Mouse (Mus musculus): ENCODE measurements at regions not wholly inside any gene's neighbourhood (a gene's known extent, or its start where the extent isn't known, plus 50 kb on each side); places are given as distances from the start of the nearest gene placed in this dataset.

- Histone ChIP-seq H3K4me3 (replicated peaks; ENCODE audit: extremely low read depth, low read depth, low read length) (no peak overlapping the region), H3K4me1 (ENCODE audit: control insufficient read depth, insufficient read depth, low read length) (no peaks in the 10 kb centered on the region)
- TF ChIP-seq POLR2A (IDR thresholded peaks at IDR 0.05; ENCODE audit: borderline replicate concordance, extremely low read depth, low read depth, low read length) (no peak), CTCF (IDR thresholded peaks at IDR 0.05; ENCODE audit: insufficient read depth, low read length) (no peak)
- WGBS = 92% methylated on average over 6 of the region's 6 CpGs
- no peak for DNase-seq
Observed at GRCm38 (mm10) chr15:93655243-93655642, 59.6 kb upstream of the Prickle1 start.

GRCm38 (mm10) chr15:93653378-93653777 is 57.7 kb upstream of the Prickle1 start:
- 94% methylated on average over 1 of the region's 1 CpGs for whole genome bisulfite sequencing
- no peak for DNase-seq
- TF ChIP-seq POLR2A (IDR thresholded peaks at IDR 0.05; ENCODE audit: borderline replicate concordance, extremely low read depth, low read depth, low read length) (no peak), CTCF (IDR thresholded peaks at IDR 0.05; ENCODE audit: insufficient read depth, low read length) (no peak)
- Histone ChIP-seq H3K4me1 (ENCODE audit: control insufficient read depth, insufficient read depth, low read length) (no peaks in the 10 kb centered on the region), H3K4me3 (replicated peaks; ENCODE audit: extremely low read depth, low read depth, low read length) (no peak overlapping the region)

DNA sequence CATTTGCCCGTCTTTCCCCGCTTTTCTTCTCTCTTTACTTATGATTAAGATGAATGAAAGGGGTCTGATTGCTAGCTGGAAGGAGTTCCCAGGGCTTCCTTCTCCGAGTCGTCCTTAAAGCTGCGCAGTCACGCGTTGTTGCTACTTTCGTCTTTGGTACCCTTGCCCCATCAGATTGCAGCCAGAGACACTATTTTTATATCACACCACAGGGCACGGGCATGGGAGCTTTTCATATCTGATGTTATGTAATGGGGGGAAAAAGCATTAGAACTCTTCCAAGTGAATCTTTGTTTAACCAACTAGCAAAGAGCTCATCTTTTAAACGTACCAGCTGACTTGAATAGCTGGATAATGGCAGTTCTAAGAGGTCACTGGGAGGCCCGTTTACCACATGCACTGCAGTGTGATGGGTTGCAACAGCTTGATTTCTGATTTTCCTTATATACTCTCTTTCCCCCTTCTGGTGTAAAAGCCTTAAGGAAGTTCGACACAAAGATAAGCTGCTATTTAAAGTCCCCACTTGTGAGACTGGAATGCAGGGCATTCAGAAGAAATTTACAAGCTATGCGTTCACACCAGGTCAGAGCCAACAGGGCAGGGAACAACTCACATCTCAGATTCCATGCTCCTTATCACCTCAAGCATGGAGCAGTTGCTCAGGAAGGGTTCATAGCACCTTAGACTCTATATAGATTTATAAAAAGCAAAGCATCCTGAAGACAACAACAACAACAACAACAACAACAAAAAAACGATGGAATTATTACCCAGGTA is 55.5 kb upstream of the Prickle1 start:
- H3K4me3 ChIP-seq (replicated peaks; ENCODE audit: extremely low read depth, low read depth, low read length) = no peak overlapping the region
- no peak for TF ChIP-seq CTCF (IDR thresholded peaks at IDR 0.05; ENCODE audit: insufficient read depth, low read length)
- H3K4me1 ChIP-seq (ENCODE audit: control insufficient read depth, insufficient read depth, low read length) = no peaks in the 10 kb centered on the region
- 62% methylated on average over 14 of the region's 14 CpGs for WGBS
- no peak for DNase-seq

DNA sequence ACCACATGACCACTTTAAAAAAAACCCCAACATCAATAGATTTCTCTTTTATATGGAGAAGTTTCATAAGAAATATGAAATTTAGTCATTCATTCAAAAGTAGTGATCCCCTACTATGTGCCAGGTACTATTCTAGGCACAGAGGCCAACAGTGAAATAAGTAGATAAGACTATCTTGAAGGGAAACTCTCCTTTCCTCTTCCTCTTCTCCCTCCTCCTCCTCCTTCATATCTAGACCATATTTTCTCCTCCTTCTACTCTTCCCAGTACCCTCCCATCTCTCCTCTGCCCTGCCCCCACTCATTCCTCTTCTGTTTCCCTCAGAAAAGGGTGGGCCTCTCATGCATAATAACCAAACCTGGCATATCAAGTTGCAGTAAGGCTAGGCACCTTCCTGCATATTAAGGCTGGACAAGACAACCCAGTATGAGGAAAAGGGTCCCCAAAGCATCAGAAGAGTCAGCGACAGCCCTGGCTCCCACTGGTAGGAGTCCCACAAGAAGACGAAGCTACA is 54.4 kb upstream of the Prickle1 start:
- Histone ChIP-seq H3K4me1 (ENCODE audit: control insufficient read depth, insufficient read depth, low read length) (no peaks in the 10 kb centered on the region), H3K4me3 (replicated peaks; ENCODE audit: extremely low read depth, low read depth, low read length) (no peak overlapping the region)
- TF ChIP-seq CTCF (IDR thresholded peaks at IDR 0.05; ENCODE audit: insufficient read depth, low read length) (no peak), POLR2A (IDR thresholded peaks at IDR 0.05; ENCODE audit: borderline replicate concordance, extremely low read depth, low read depth, low read length) (no peak)
- DNase-seq = no peak
- 95% methylated on average over 2 of the region's 2 CpGs for WGBS

- no peak for DNase-seq
- 78% methylated on average over 4 of the region's 4 CpGs for WGBS
- no peaks in the 10 kb centered on the region for H3K4me1 ChIP-seq (ENCODE audit: control insufficient read depth, insufficient read depth, low read length)
- H3K4me3 ChIP-seq (replicated peaks; ENCODE audit: extremely low read depth, low read depth, low read length) = no peak overlapping the region
- TF ChIP-seq CTCF (IDR thresholded peaks at IDR 0.05; ENCODE audit: insufficient read depth, low read length) = no peak
Observed at GRCm38 (mm10) chr15:93648646-93649045, 53.0 kb upstream of the Prickle1 start.

- Histone ChIP-seq H3K4me3 (replicated peaks; ENCODE audit: extremely low read depth, low read depth, low read length) (no peak overlapping the region), H3K4me1 (ENCODE audit: control insufficient read depth, insufficient read depth, low read length) (no peaks in the 10 kb centered on the region)
- DNase-seq = no peak
- 90% methylated on average over 3 of the region's 3 CpGs for WGBS
- TF ChIP-seq POLR2A (IDR thresholded peaks at IDR 0.05; ENCODE audit: borderline replicate concordance, extremely low read depth, low read depth, low read length) = no peak
- TF ChIP-seq CTCF (IDR thresholded peaks at IDR 0.05; ENCODE audit: insufficient read depth, low read length) = no peak
Observed at GRCm38 (mm10) chr15:93646820-93647219, 51.1 kb upstream of the Prickle1 start.

DNA sequence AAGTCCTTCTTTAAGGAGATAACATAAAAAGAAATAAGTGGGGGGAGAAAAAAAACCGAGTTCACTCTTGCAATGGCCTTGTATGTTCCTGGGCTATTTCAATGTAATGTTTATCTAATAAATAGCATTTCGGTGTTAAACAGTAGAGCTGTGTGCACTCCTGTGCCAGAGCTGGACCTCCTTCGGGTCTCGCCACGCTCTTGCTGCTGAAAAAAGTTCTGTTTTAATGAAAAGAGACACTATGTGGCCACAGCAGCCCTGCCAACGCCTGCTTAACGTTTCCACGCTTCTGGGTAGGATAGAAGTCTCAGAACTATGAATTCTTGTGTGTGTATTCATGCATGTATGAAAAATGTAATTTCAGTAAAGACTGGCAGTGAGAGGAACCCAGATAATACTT is 50.3 kb upstream of the Prickle1 start:
- TF ChIP-seq POLR2A (IDR thresholded peaks at IDR 0.05; ENCODE audit: borderline replicate concordance, extremely low read depth, low read depth, low read length) (no peak), CTCF (IDR thresholded peaks at IDR 0.05; ENCODE audit: insufficient read depth, low read length) (no peak)
- WGBS = 77% methylated on average over 8 of the region's 8 CpGs
- Histone ChIP-seq H3K4me1 (ENCODE audit: control insufficient read depth, insufficient read depth, low read length) (no peaks in the 10 kb centered on the region), H3K4me3 (replicated peaks; ENCODE audit: extremely low read depth, low read depth, low read length) (no peak overlapping the region)
- DNase-seq = no peak

Data from lung, adult 2 months (tissue).